Mouse (Mus musculus) cortical plate, adult 2 months (tissue): ENCODE measurements at regions not wholly inside any gene's neighbourhood (a gene's known extent, or its start where the extent isn't known, plus 50 kb on each side); places are given as distances from the start of the nearest gene placed in this dataset.

ENCODE experiments used
- CTCF ChIP-seq: fragments of 200-500 bp; IDR thresholded peaks from 2 replicates; pipeline ENCODE4 v1.5.1; 2011; ENCODE audit warnings: mild to moderate bottlenecking, control low read depth, low read length; ENCODE audit not compliant: insufficient read depth; ENCODE audit errors: extremely low read depth
- POLR2A ChIP-seq: fragments of 200-500 bp; IDR thresholded peaks from 2 replicates; pipeline ENCODE4 v1.6.1; 2011; ENCODE audit warnings: mild to moderate bottlenecking, low read length, control low read depth; ENCODE audit not compliant: insufficient read depth; ENCODE audit errors: extremely low read depth

GRCm38 (mm10) chr5:149956931-149957330 is 61.5 kb upstream of the Rxfp2 start:
- TF ChIP-seq CTCF (no peak), POLR2A (no peak)
